Mouse (Mus musculus): ENCODE data around the gene Nfia.

DNA sequence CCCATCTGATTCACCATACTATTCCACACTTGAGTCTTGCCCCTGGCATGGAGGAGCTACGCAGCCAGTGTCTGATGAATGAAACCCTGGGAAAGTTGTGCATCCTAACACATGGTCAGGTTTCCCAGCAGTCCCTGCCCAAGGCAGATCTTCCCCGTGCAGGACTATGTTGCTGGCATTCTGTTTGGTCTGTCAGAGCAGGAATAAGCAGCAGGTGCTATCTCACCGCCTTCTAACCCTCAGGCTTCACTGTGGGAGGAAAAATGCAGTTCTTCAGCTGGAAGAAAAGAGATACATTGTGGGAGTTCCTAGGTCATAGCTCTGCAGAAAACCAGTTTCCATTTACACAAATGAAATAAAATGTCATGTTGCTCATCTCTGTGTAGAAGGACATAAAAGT, 247.3 kb downstream of the Nfia start:
- no peak for TF ChIP-seq POLR2A (IDR thresholded peaks at IDR 0.05; ENCODE audit: borderline replicate concordance, extremely low read depth, low read depth, low read length)
- TF ChIP-seq CTCF (IDR thresholded peaks at IDR 0.05; ENCODE audit: insufficient read depth, low read length), result no peak

Measured in lung, adult 2 months (tissue).